Mouse (Mus musculus) cerebellum, postnatal 10 days (tissue): ENCODE data around the gene Tgfb2.

ENCODE experiments used
- DNase-seq, 2 experiments: peaks; one replicate each; pipeline ENCODE4 v3.0.0; 2021; ENCODE audit warnings: mixed read lengths in 2 of 2

Tgfb2 gene

GRCm38 (mm10) chr1:186702391-186703255, 3.2 kb downstream of the Tgfb2 start:
- peak in 1 of 2 experiments; percentile 31 for DNase-seq

- no peak for DNase-seq
Observed at GRCm38 (mm10) chr1:186701206-186701905, 4.4 kb downstream of the Tgfb2 start.

- DNase-seq = no peak
Observed at GRCm38 (mm10) chr1:186700496-186700895, 5.3 kb downstream of the Tgfb2 start.

DNA sequence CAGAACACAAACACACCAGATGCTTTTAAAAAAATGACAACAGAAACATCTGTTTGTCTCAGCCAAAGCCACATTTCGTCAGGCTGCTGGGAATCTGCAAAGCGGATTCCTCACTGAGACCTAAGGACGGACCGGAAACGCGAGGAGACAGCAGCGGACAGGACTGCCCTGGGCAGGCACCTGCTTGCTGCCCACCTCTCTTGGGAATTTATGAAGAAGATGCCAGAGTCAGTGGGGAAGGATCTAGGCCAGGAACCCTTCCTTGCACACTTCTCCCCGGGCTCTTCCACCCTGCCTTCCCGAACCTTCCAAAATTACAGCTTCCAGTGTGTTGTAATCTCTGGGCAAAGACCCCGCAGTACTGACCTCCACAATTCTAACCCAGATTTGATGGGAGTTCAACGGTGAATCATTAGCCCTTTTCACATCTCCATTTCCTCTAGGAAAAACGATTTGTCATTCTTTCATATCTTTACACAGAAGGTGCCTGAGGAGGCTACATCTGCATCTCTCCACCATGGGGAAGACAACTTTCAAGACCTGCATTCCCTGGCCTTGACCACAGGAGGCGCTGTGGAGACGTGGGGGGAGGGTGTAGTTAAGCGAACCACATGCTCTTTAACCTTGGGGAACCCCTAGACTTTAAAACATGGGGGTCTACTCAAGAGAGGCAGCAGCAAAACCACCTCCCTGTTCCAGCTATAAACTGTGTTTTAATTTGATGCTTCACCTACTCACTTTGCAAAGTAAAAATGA, 7.0 kb downstream of the Tgfb2 start:
- no peak for DNase-seq

- DNase-seq = no peak
Observed at GRCm38 (mm10) chr1:186696231-186696630, 9.6 kb downstream of the Tgfb2 start.

DNA sequence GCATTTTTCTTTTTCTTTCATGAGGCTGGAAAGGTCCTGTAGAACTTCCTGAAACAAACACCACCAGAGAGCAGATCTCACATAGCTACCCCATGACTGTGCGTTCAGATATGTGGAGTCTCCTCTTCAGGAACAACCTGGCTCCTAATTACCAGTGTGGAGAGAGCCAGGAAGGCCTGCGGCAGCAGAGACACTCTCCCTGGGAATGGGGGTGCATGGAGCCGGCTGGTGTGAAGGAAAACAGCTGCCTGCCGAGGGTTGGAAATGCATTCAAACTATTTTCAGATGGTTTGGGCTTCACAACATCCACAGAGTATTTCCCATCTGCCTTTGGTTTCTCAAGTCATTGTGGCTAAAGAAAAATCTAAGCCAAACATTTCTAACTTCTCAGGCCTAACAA, 10.4 kb downstream of the Tgfb2 start:
- no peak for DNase-seq

GRCm38 (mm10) chr1:186692370-186692769, 13.4 kb downstream of the Tgfb2 start:
- peak; percentile 39 to 53 for DNase-seq

DNA sequence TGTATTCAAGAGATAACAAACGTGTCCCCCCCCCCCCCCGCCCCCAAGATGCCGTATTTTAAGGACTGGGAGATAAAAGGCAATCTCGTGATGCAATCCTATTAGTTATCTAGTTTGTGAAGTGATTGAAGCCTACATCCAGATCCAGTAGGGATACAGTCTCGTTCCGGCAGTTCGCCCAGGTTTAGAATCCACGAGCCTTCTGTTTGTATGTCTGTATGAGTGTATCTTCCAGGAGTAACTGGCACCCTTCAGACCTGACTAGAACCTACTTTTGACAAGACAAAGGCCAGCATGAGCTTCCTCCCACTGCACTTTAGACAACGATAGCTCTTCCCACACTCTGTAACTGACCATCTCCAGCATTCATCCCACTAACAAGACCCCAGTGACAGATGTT, 14.1 kb downstream of the Tgfb2 start:
- no peak for DNase-seq

DNA sequence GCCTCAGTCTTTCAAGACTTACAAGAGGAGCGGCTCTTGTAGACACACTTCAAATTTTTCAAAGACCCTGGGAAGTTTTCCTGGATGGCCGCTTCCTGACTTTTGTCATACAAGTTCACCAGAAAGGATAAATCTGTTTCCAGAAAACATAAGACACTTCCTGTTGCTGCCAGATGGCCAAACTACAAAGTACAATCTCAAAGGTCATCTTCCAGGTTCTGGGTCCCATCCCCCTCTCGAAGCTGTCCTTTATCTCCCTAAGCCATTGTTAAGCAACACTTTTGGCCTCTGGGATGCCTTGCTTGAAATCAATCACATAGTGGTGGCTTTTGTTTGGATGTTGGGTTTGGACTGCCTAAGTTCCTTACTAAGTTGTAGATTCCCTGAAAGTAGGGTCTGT, 21.7 kb downstream of the Tgfb2 start:
- DNase-seq = no peak

GRCm38 (mm10) chr1:186682606-186683005, 23.2 kb downstream of the Tgfb2 start:
- peak in 1 of 2 experiments; percentile 26 for DNase-seq

DNA sequence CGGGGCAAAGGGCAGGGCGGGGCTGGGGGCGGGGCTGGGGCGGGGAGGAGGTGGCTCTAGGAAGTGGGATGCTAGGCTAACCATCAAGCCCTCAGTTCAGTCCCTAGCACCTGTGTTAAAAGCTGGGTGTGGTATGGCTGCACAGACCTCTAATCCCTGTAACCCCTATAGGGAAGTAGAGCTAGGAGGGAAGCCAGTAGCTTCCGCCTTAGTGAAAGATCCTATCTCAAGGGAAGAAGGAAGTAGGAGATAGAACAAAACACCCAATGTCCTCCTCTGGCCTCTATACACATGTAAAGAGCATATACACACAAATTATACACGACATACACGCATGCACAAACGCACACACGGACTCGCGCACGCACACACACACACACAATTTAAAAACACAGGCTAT, 28.2 kb downstream of the Tgfb2 start:
- DNase-seq = no peak

GRCm38 (mm10) chr1:186676199-186676598, 29.6 kb downstream of the Tgfb2 start:
- DNase-seq = no peak

DNA sequence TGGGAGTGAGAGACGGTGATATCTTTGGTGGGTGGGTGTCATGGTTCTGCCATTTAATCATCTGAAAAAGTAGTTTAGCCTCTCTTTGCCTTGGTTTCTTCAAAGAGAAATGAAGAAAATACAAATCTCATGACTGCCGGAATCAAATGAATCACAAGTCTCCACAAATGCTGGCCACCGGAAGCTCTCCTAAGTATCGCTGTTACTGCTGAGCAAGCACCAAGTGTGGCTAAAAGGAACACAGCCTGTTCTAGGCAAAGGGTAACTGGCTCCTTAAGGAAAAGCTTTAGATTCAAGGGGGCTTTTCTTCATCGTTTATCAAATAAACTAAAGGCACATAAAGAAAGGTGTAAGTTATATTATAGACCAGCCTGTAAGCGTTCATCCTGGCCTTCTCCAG, 30.5 kb downstream of the Tgfb2 start:
- DNase-seq = no peak

DNA sequence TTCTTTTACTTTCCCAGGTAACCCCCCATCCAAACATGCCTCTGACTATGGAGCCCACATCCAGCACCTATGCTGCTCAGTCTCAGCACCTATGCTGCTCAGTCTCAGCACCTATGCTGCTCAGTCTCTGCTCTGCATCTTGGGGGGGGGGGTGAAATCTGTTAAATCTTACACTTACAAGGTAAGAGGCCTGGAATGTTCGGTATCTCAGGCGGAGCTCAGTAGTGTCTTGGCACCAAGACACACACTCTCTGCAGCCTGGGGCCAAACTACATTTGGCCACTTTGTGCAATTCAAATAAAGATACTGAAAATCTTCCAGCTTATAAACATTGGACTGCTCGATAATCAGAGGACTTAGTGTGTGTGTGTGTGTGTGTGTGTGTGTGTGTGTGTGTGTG, 31.2 kb downstream of the Tgfb2 start:
- no peak for DNase-seq

GRCm38 (mm10) chr1:186673166-186673565, 32.6 kb downstream of the Tgfb2 start:
- DNase-seq = peak; percentile 57 to 76

- DNase-seq = no peak
Observed at GRCm38 (mm10) chr1:186663412-186663811, 42.4 kb downstream of the Tgfb2 start.

DNA sequence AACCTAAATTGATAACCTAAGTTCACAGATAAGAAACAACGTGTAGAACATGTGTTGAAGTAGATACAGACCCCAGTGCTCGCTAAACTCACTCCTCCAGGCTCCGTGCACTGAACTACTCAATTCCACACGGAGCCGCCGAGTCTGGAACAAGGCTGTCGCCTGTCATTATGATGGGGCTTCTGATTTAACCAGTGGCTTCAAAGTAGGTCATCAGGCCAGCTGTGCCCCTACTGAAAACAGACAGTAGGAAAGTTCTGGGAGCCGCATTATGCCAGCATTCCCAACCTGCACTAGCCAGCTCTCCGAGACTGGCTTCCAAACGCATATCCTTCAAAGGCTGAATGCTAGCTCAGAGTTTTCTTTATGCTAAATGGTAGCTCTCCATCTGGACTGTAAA, 42.8 kb downstream of the Tgfb2 start:
- DNase-seq = no peak

GRCm38 (mm10) chr1:186661206-186661921, 44.4 kb downstream of the Tgfb2 start:
- DNase-seq = peak; percentile 43 to 44

DNA sequence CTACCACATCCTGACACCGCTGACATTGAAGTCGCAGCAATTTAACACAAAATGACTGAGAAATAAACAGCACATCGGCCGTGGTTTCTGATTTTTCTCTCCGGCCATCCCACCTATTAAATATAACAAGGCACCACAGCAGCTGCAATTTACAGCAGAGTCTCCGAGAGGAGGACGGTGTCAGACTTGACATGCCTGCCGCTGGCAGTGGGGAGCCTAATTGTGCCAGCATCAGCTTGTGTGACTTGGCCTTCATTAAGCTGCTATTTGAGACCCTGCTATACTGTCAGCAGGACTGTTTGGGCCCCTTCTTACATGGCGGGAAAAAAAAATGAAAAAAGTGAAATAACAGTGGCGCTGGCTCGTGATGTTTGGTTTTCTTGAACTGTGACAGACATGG, 47.0 kb downstream of the Tgfb2 start:
- DNase-seq = peak; percentile 40 to 55

- no peak for DNase-seq
Observed at GRCm38 (mm10) chr1:186657559-186658219, 48.1 kb downstream of the Tgfb2 start.

GRCm38 (mm10) chr1:186656732-186657329, 49.0 kb downstream of the Tgfb2 start:
- DNase-seq = no peak

- DNase-seq = no peak
Observed at GRCm38 (mm10) chr1:186656201-186656600, 49.6 kb downstream of the Tgfb2 start.
